In genomic region chr3:52100926-52101325, GRCm38 (mm10) we compare ENCODE assay signal across 10 mouse cellular contexts. TPM values are rescaled to one million over a fixed set of nuclear protein-coding genes. Genes with fewer than 3 reads are reported as not detected.
DNase-seq lines count a peak whose midpoint lies in the region; ATAC-seq and TF ChIP-seq lines count a peak whose summit lies in the region.
"Had no signal": no experiment of that assay in that cellular context is flagged by ENCODE, and none has a peak within 500 bp of the region (broad histone marks: within the 10 kb centered on the region; RNA-seq: fewer than 3 reads in every experiment).

No protein-coding gene starts in this region.

- peaks cover 7% of the 10 kb centered on the region for H3K4me1 ChIP-seq in limb, embryonic 15.5 days
- H3K4me1 ChIP-seq in stomach, postnatal 0 days (replicated peaks; ENCODE audit: control insufficient read depth, insufficient read depth) = no peaks in the 10 kb centered on the region

- H3K9ac ChIP-seq in limb, embryonic 15.5 days = no peak overlapping the region
- H3K9ac ChIP-seq in stomach, postnatal 0 days (ENCODE audit: low read length) = peak overlapping the region; percentile 87

- no peak for ATAC-seq in limb, embryonic 15.5 days (ENCODE audit: insufficient number of reproducible peaks, low FRiP score, low TSS enrichment, low read depth)
- ATAC-seq in stomach, postnatal 0 days (ENCODE audit: low FRiP score, low TSS enrichment) = no peak

- peak overlapping the region; percentile 96 for H3K27ac ChIP-seq in gastrocnemius, adult 2 months
- H3K27ac ChIP-seq in limb, embryonic 15.5 days = no peak overlapping the region; the same call in 1 of the 2 replicates
- no peak overlapping the region; the same call in 1 of the 2 replicates for H3K27ac ChIP-seq in stomach, postnatal 0 days (replicated peaks)

- TF ChIP-seq CTCF in gastrocnemius, adult 2 months (IDR thresholded peaks at IDR 0.05) = no peak
- no peak for TF ChIP-seq CTCF in stomach, postnatal 0 days (IDR thresholded peaks at IDR 0.05; ENCODE audit: low read depth)

- no peaks in the 10 kb centered on the region for H3K9me3 ChIP-seq in limb, embryonic 15.5 days
- no peaks in the 10 kb centered on the region for H3K9me3 ChIP-seq in stomach, postnatal 0 days (ENCODE audit: control insufficient read depth, low read length)

- H3K4me2 ChIP-seq in limb, embryonic 15.5 days = peak overlapping the region; percentile 90
- H3K4me2 ChIP-seq in stomach, postnatal 0 days (replicated peaks; ENCODE audit: low read depth) = peak overlapping the region; percentile 89

- peak overlapping the region; percentile 97 for H3K4me3 ChIP-seq in gastrocnemius, adult 2 months
- H3K4me3 ChIP-seq in limb, embryonic 15.5 days = no peak overlapping the region
- H3K4me3 ChIP-seq in stomach, postnatal 0 days (ENCODE audit: low read depth, low read length) = peak overlapping the region; percentile 84; the same call in 1 of the 2 replicates

- intact Hi-C loops in gastrocnemius, adult 2 months (cut with DNase I) = loop anchor here (5.0 kb wide), 1 partner anchor 96 kb away; no protein-coding TSS in a partner anchor

- no peak for TF ChIP-seq EP300 in stomach, postnatal 0 days (optimal IDR thresholded peaks at IDR 0.05)

- WGBS in limb, embryonic 15.5 days = 43% methylated on average over 9 of the region's 9 CpGs
- WGBS in stomach, postnatal 0 days = 34% methylated on average over 9 of the region's 9 CpGs

- no peak for DNase-seq in gastrocnemius, adult 2 months
- DNase-seq in gastrocnemius, postnatal 4 days (ENCODE audit: low spot score in 2 of 2) = no peak
- peak; percentile 59 for DNase-seq in right cerebral cortex, adult 18-20 months
- no peak for DNase-seq in right cerebral cortex, postnatal 25 days
- no peak for DNase-seq in stomach, postnatal 0 days (ENCODE audit: low spot score)
- DNase-seq in adrenal gland, postnatal 36 days = no peak
- DNase-seq in layer of hippocampus, adult 9-10 months (ENCODE audit: low spot score) = no peak
- DNase-seq: gastrocnemius, postnatal 14 days had no signal

- no peaks in the 10 kb centered on the region for H3K36me3 ChIP-seq in limb, embryonic 15.5 days
- no peaks in the 10 kb centered on the region for H3K36me3 ChIP-seq in stomach, postnatal 0 days (ENCODE audit: control insufficient read depth, insufficient read depth, low read length)

- H3K27me3 ChIP-seq in limb, embryonic 15.5 days = no peaks in the 10 kb centered on the region
- no peaks in the 10 kb centered on the region for H3K27me3 ChIP-seq in stomach, postnatal 0 days (ENCODE audit: control insufficient read depth, insufficient read depth, low read length)
- H3K27me3 ChIP-seq: megakaryocyte, embryonic 14.5 days had no signal

RNA-seq across cellular contexts. Expression of gene Maml3, which starts 4.0 kb away (rescaled TPM):
- 1 to 10 TPM; 2.0 to 2.5 TPM for total RNA-seq in gastrocnemius, adult 2 months (2021)
- total RNA-seq in gastrocnemius, postnatal 4 days (2021) = 1 to 10 TPM; 6.5 to 7.3 TPM
- 4.4 and 5.1 TPM in 2 replicates for polyA plus RNA-seq in limb, embryonic 15.5 days (2015; fragmentation: Nextera tagmentation; extraction: Ambion mirVana)
- polyA plus RNA-seq in stomach, postnatal 0 days (2015; fragmentation: Nextera tagmentation; extraction: Ambion mirVana) = 2.8 and 2.9 TPM in 2 replicates
- total RNA-seq in adrenal gland, postnatal 36 days (2021) = 1 to 10 TPM; 7.6 to 9.9 TPM
